Mouse (Mus musculus): ENCODE data around the gene Drap1.
A peak's percentile ranks its signal among the peaks of the same experiment; 100 is the strongest.

DNA sequence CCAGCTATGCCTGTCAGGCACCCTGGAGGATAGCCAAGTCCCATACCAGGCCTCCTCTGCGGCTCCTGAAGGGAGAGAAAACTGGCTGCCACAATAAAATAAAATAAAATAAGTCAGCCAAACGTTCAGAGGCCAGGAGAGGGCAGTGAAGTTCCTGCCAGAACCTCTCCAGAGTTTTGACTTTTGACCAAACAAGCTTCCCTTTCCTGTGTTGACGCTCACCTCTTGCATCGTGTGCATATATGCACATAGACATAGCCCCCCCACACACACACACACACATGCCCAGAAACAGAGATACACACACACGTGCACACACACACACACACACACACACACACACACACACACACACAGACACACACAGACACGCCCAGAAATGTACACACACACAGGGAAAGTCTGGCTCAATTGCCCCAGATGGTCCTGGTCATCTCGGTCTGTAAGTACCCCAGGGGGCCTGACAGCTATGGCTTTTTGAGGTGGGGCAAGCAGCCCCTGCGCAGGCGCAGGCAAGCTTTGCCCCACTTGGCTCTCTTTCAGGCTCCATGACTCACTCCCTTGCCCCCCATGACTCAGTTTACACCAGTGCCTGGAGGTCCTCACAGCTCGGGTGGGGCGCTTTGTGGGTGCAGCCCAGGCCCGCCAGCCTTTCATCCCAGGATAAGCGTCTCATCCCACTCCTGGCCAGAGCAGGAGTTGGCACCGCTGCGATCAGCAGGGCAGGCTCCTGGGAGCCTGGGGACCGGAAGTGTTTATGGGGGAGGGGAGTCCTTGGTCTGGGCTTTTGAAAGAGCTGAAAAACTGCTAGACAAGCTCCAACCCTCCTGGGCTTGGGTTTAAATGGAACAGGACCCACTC, 8.4 kb upstream of the Drap1 start:
- TF ChIP-seq CTCF (IDR thresholded peaks at IDR 0.05; ENCODE audit: extremely low read depth, insufficient read depth, insufficient read length, insufficient replicate concordance) (peak; percentile 39; the same call in 1 of the 2 replicates), POLR2A (IDR thresholded peaks at IDR 0.05; ENCODE audit: low read depth, low read length) (no peak)

Measured in spleen, adult 2 months (tissue).